Mouse (Mus musculus): ENCODE measurements around the gene D1Ertd622e. TPM values are rescaled to one million over a fixed set of nuclear protein-coding genes. Genes with fewer than 3 reads are reported as not detected.
A peak's percentile ranks its signal among the peaks of the same experiment; 100 is the strongest.

The D1Ertd622e gene
- 41.2 and 44.1 TPM in 2 replicates for polyA plus RNA-seq (2015; fragmentation: Nextera tagmentation; extraction: Ambion mirVana)

DNA sequence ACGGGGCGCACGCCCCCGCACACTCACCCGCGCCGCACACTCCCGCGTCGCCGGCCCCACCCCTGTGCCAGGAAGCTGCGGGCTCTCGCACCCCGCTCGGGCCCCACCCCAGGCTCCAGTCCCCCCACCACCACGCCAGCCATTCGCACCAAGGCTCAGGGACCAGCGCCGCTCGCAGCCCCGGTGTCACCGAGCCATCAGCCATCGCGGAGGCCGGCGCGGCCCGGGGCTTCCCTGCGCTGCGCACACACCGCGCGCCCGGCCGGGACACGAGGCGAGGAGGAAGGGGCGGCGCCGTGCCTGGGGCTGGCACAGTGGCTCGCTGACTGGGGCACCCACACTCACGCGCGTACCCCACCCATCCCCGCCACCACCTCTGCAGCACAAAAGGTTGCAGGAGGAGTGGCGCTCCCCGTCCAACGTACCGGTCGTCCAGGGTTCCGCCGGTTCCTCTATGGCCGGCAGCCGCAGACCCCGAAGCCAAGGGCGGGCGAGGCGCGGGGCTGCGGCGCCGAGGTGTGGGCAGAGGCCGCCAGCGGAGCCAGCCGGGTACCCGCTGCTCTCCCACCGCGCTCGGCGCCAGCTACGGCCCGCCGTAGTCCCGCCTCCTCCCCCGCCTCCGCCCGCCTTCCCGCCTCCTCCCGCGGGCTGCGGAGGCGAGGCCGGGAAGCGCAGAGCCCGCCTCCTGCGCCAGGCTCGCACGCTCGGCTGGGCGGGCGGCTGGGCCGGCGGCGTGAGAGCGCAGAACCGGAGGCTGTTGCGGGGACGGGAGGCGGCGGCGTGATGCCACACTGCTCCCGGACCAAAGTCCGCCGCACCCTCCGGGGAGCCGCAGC, at the start of gene D1Ertd622e:
Gene D1Ertd622e, minus strand, starts transcription at position 669 of the 836 bp plus-strand sequence.
- Histone ChIP-seq H3K9ac (peak within 1 kb of the TSS; percentile 92), H3K27me3 (no peaks in the 10 kb centered on the region), H3K27ac (replicated peaks) (peak within 1 kb of the TSS; percentile 99), H3K4me2 (peak within 1 kb of the TSS; percentile 69), H3K36me3 (no peaks in the 10 kb centered on the region), H3K4me1 (replicated peaks) (peaks cover 42% of the 10 kb centered on the region), H3K9me3 (no peaks in the 10 kb centered on the region), H3K4me3 (peak within 1 kb of the TSS; percentile 86)
- peak; percentile 96 for ATAC-seq (ENCODE audit: low read depth)
- under 1% methylated on average over 88 of the region's 106 CpGs for WGBS

DNA sequence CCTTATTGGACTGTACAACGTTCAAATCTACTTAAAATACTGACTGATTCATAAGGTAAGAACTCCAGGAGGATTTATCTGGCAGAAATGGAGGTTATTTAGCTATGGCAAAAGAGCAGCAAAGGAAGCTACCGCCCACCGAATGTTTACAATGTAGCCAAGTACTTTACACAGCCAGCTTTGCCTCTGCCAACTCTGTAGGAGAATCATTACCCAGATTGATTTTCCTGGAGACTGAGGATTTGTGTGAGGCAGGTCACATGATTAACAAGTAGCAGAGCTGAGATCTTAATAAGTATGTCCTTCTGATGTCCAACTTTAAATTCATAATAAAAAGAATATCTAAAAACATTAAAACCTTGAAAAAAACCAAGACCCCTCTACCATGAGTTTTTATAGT, 48.6 kb upstream of the D1Ertd622e start:
- no peak for ATAC-seq (ENCODE audit: low read depth)
- Histone ChIP-seq H3K27ac (replicated peaks) (no peak overlapping the region), H3K4me2 (no peak overlapping the region), H3K36me3 (peaks cover 64% of the 10 kb centered on the region), H3K4me3 (no peak overlapping the region), H3K9me3 (no peaks in the 10 kb centered on the region), H3K4me1 (replicated peaks) (no peaks in the 10 kb centered on the region), H3K9ac (no peak overlapping the region), H3K27me3 (no peaks in the 10 kb centered on the region)
- 90% methylated on average over 3 of the region's 3 CpGs for WGBS

DNA sequence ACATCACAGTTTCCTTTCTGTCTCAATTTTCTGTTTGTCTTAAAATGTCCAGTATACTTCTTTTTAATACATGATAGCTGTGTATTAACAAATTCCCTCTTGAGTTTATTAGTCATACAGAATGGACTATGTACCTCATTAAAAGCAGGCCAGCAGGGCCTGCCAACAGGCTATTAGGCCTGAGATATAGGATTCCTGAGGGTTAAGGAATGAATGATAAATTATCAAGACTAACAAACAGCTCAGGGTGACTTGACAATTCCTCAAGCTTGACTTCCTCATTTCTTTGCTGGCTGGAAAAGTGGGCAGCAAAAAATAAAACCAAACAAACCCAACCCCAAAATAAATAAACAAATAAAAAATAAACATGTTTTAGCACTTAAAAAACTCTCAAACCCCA, 43.5 kb upstream of the D1Ertd622e start:
- no peaks in the 10 kb centered on the region for H3K4me1 ChIP-seq (replicated peaks)
- no peak overlapping the region for H3K4me2 ChIP-seq
- H3K36me3 ChIP-seq: peaks cover 40% of the 10 kb centered on the region
- H3K4me3 ChIP-seq: no peak overlapping the region
- H3K27ac ChIP-seq (replicated peaks): no peak overlapping the region
- H3K9me3 ChIP-seq: no peaks in the 10 kb centered on the region
- no peaks in the 10 kb centered on the region for H3K27me3 ChIP-seq
- ATAC-seq (ENCODE audit: low read depth): no peak
- no peak overlapping the region for H3K9ac ChIP-seq

DNA sequence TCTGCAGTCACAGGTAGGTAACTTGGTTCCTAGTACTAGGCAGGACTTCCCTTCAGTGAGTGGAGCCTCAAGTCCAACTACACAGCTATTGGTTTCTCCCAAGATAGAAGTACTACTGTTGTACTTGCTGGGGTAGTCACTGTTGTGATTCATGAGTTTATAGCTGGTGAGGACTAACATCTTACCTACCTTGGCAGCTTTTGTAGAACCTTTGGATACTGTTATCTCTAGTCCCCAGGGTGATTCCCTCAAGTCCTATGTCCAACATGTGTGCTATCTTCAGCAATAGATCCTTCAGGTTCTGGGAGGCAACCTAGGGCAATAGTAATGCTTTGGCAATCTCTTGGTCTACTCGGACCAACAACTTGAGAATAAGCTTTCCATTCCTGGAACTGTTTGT, 42.8 kb upstream of the D1Ertd622e start:
- Histone ChIP-seq H3K27me3 (no peaks in the 10 kb centered on the region), H3K9ac (no peak overlapping the region), H3K4me3 (no peak overlapping the region), H3K4me2 (no peak overlapping the region), H3K4me1 (replicated peaks) (no peaks in the 10 kb centered on the region), H3K36me3 (peaks cover 34% of the 10 kb centered on the region), H3K27ac (replicated peaks) (no peak overlapping the region), H3K9me3 (no peaks in the 10 kb centered on the region)
- ATAC-seq (ENCODE audit: low read depth): no peak
- WGBS: 89% methylated on average over 1 of the region's 1 CpGs

DNA sequence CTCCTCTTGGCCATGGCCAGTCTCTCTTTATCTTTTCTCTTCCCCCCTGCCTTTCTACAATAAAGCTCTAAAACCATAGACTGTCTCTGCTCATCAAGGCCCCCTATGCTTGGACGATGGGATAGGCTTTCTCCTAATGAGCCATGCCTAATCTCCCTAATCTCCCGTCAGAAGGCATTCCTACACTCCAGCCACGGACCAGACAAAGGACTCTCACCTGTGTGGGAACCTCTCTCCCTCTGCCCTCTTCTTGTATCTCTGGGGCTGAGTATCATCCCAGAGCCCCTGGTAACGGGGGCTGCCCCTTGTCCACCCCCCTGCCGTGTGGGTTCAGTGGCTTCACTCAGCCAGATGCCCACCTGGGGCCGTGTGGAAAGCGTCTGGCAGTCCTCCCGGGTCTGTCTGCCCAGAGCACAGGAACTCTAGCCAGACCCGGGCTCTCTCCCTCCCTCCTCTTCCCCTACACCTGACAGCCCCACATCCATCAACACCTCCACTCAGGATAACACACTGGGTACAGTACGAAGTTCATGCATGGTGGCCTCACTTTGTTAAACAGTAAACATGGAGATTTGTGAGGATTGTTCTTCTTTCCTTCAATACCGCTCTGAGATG, 37.2 kb upstream of the D1Ertd622e start:
- H3K27me3 ChIP-seq: no peaks in the 10 kb centered on the region
- H3K27ac ChIP-seq (replicated peaks): no peak overlapping the region
- H3K4me2 ChIP-seq: 0 out of 2 replicates have a peak overlapping the region, but pooled peaks have one; percentile 20
- no peak overlapping the region for H3K4me3 ChIP-seq
- no peaks in the 10 kb centered on the region for H3K9me3 ChIP-seq
- peak; percentile 50; the same call in 1 of the 2 replicates for ATAC-seq (ENCODE audit: low read depth)
- peaks cover 2% of the 10 kb centered on the region; the same call in 1 of the 2 replicates for H3K36me3 ChIP-seq
- no peak overlapping the region for H3K9ac ChIP-seq
- 27% methylated on average over 11 of the region's 11 CpGs for WGBS
- H3K4me1 ChIP-seq (replicated peaks): peaks cover 5% of the 10 kb centered on the region

DNA sequence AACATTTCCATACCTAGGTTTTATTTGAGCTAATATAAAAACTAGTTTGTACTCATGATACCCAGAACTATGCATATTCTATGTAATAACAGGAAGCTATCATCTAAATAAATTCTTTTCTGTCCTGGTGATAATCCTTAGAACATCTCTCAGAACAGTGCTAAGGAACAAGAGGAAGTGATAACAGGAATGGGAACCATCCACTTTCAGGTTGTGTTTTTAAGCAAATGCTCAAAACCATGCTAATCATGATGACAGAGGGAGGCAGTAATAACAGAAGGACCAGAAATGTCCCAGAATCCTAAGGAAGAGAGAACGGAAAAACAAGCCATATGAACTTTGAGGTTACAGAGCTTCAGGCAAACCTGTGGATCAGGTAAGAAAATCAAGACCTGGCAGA, 35.4 kb upstream of the D1Ertd622e start:
- no peak overlapping the region for H3K4me2 ChIP-seq
- H3K27me3 ChIP-seq: no peaks in the 10 kb centered on the region
- H3K36me3 ChIP-seq: no peaks in the 10 kb centered on the region
- no peak overlapping the region for H3K4me3 ChIP-seq
- no peaks in the 10 kb centered on the region for H3K9me3 ChIP-seq
- H3K9ac ChIP-seq: no peak overlapping the region
- peaks cover 5% of the 10 kb centered on the region for H3K4me1 ChIP-seq (replicated peaks)
- ATAC-seq (ENCODE audit: low read depth): no peak
- H3K27ac ChIP-seq (replicated peaks): no peak overlapping the region
- 97% methylated on average over 1 of the region's 1 CpGs for WGBS

DNA sequence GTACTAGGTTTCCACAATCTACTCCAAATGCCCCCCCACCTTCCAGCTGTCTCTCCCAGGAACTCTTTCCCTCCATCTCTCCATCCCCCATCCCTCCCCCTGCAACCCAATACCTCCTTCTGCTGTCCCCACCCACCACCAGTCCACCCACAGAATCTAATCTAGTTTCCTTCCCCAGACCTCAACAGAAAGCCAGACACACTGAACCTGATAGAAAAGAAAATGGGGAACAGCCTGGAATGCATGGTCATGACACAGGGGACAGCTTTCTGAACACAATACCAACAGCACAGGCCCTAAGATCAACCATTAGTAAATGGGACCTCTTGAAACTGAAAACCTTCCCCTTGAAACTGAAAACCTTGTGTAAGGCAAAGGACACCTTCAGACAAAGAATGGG, 32.0 kb upstream of the D1Ertd622e start:
- no peaks in the 10 kb centered on the region for H3K9me3 ChIP-seq
- peaks cover under 1% of the 10 kb centered on the region; the same call in 1 of the 2 replicates for H3K4me1 ChIP-seq (replicated peaks)
- no peaks in the 10 kb centered on the region for H3K36me3 ChIP-seq
- no peak overlapping the region for H3K9ac ChIP-seq
- no peaks in the 10 kb centered on the region for H3K27me3 ChIP-seq
- H3K4me2 ChIP-seq: no peak overlapping the region
- no peak for ATAC-seq (ENCODE audit: low read depth)
- H3K4me3 ChIP-seq: no peak overlapping the region
- H3K27ac ChIP-seq (replicated peaks): no peak overlapping the region

DNA sequence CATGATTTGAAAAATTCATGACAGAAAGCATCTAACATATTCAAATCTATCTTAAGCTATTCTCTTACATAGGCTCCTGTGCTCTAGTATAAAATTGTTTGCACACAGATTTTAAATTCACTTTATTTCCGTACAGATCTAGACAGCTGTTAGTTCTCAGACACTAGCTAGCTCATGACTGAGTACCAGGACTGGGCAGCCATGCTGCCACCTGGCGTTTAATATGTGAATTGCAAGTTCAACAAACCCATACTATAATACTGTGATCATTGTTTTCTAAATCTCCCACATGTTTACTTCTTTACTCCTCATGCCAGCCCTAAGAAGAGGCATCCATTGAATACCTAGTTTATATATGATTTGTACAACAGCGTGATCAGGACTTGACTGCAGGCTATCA, 26.9 kb upstream of the D1Ertd622e start:
- Histone ChIP-seq H3K27ac (replicated peaks) (no peak overlapping the region), H3K27me3 (no peaks in the 10 kb centered on the region), H3K4me1 (replicated peaks) (no peaks in the 10 kb centered on the region), H3K4me3 (no peak overlapping the region), H3K9me3 (no peaks in the 10 kb centered on the region), H3K9ac (no peak overlapping the region), H3K4me2 (no peak overlapping the region), H3K36me3 (no peaks in the 10 kb centered on the region)
- WGBS: 18% methylated on average over 3 of the region's 3 CpGs
- ATAC-seq (ENCODE audit: low read depth): no peak

DNA sequence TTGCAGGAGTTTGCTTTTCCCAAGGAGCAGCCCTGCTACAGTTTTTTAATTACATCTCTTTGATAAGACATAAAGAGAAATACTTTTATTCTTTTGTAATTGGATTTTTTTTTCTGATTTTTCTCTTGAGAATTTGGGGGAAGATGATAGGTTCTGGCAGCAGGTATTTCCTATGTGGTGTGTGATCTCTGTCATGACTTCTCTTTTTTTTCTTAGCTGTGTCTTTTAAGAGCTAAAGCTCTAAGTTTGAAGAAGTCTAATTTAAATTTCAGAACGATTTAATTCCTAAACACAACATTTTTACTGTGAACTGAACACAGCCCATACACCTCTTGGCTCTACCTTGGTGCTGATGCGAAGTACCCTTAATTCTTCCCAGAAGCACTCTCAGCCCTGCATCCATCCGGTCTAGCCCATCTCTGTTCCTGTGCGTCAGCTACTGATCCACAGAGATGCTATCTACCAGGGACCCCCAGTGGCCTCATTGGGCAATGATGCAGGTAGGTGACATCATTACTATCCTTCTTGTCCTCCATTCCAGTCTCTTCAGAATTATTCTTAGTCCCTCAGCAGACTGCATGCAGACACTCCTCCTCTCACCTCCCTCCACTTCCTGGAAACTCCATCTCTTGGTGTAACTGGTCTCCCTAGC, 14.8 kb upstream of the D1Ertd622e start:
- no peak overlapping the region for H3K9ac ChIP-seq

DNA sequence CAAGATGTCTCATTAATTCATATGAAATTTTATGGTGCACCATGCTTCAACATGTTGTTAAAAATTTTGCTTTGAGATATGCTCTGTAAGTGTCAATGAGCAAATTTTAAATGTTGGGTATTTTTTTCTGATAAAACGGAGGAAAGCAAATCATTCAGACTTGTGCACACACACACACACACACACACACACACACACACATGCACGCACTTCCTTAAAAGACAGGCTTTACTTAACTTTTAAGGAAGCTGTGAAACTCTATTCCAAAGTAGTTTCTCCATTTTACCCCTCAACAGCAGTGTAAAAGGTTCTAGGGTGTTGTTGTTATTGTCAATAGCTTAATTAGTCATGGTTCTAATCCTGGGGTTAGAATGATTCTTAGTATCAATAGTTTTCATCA, 14.2 kb upstream of the D1Ertd622e start:
- no peak for ATAC-seq (ENCODE audit: low read depth)
- H3K9me3 ChIP-seq: no peaks in the 10 kb centered on the region
- no peak overlapping the region for H3K9ac ChIP-seq
- 41% methylated on average over 2 of the region's 2 CpGs for WGBS
- no peak overlapping the region for H3K4me3 ChIP-seq
- no peaks in the 10 kb centered on the region for H3K27me3 ChIP-seq
- H3K4me1 ChIP-seq (replicated peaks): no peaks in the 10 kb centered on the region
- H3K27ac ChIP-seq (replicated peaks): no peak overlapping the region
- no peak overlapping the region for H3K4me2 ChIP-seq
- no peaks in the 10 kb centered on the region for H3K36me3 ChIP-seq

More for the DNA sequence above, 14.8 kb upstream of the D1Ertd622e start:
- no peak for ATAC-seq (ENCODE audit: low read depth)
- Histone ChIP-seq H3K4me2 (no peak overlapping the region), H3K36me3 (no peaks in the 10 kb centered on the region), H3K27me3 (no peaks in the 10 kb centered on the region), H3K4me3 (no peak overlapping the region), H3K9me3 (no peaks in the 10 kb centered on the region), H3K4me1 (replicated peaks) (no peaks in the 10 kb centered on the region), H3K27ac (replicated peaks) (no peak overlapping the region)
- 84% methylated on average over 4 of the region's 4 CpGs for WGBS

DNA sequence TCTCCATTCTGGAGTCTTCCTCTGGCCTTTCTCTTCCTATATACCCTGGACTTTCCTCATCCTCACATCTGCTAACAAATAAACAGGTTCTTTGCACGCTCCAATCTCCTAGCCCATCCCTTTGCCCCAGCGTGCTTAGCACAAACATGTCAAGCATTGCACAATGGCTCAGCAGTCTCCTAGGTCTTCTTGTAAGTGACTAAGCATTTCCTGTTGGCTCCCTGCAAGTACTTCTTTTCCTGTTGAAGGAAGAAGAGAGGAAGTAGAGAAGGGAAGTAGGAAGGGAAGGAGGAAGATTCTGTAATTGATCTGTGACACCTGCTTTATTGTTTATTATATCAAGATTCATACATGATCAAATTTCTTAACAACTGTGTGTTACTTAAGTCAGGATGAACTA, 11.0 kb upstream of the D1Ertd622e start:
- H3K4me2 ChIP-seq: no peak overlapping the region
- H3K9me3 ChIP-seq: no peaks in the 10 kb centered on the region
- no peak overlapping the region for H3K27ac ChIP-seq (replicated peaks)
- H3K4me3 ChIP-seq: no peak overlapping the region
- H3K36me3 ChIP-seq: no peaks in the 10 kb centered on the region
- WGBS: 88% methylated on average over 2 of the region's 2 CpGs
- no peak overlapping the region for H3K9ac ChIP-seq
- no peaks in the 10 kb centered on the region for H3K4me1 ChIP-seq (replicated peaks)
- no peak for ATAC-seq (ENCODE audit: low read depth)
- H3K27me3 ChIP-seq: no peaks in the 10 kb centered on the region

DNA sequence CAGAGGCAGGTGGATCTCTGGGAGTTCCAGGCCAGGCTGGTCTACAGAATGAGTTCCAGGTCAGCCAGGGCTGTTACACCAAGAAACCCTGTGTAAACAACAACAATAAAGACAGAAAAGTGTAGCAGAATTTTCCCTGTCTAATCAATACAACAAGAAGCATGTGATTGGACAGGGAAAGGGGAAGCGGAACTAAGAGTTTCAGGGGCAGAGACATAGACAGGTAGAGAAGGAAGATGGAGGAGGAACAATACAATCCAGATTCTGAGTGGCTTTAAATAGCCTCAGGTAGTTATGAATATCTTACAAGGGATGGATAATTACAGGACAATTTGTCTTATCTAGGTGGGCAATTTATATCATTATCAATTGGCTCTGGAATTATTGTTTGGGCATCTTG, 5.4 kb upstream of the D1Ertd622e start:
- no peak overlapping the region for H3K27ac ChIP-seq (replicated peaks)
- no peaks in the 10 kb centered on the region for H3K36me3 ChIP-seq
- H3K4me1 ChIP-seq (replicated peaks): peaks cover 4% of the 10 kb centered on the region
- no peak overlapping the region for H3K9ac ChIP-seq
- no peak overlapping the region for H3K4me2 ChIP-seq
- 96% methylated on average over 1 of the region's 1 CpGs for WGBS
- ATAC-seq (ENCODE audit: low read depth): no peak
- H3K9me3 ChIP-seq: no peaks in the 10 kb centered on the region
- H3K4me3 ChIP-seq: no peak overlapping the region
- H3K27me3 ChIP-seq: no peaks in the 10 kb centered on the region
